Mouse (Mus musculus): ENCODE measurements around the gene Minos1. TPM values are rescaled to one million over a fixed set of nuclear protein-coding genes. Genes with fewer than 3 reads are reported as not detected.
A peak's percentile ranks its signal among the peaks of the same experiment; 100 is the strongest.

The Minos1 gene
- polyA plus RNA-seq, 1 experiment from 2014 or later: 440 TPM

DNA sequence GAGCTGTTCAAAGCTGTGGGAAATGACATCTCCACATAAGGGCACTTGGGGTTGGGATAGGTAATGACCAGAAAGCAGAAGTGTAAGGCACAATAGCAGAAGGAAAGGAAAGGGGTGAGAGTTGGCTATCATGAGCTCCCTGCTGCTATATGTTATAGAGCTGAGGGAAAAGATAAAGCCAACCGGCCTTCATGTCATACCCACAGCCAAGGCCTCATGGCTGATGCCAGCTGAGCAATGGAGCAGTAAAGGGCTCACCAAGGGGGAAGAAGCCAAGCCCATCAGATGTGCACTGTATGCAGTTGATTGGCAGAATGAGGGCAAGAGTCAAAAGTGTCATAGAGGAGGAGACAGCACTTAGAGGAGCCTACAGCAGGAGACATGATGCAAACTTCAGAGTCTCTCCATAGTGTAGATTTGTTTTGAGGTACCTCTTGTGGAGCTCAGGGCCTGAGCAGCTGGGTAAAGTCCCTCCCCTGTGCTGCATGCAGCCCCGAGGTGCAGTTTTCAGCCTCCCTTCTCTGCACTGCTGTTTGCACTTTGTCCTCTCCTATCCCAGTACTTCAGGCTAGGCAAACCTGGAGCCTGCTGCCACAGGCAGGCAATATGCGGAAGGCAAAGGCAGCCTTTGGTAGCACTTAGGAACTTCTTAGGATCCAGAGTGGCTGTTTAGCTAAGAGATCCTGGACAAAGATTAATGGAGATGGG is 14.4 kb downstream of the Minos1 start:
- Histone ChIP-seq H3K27ac (replicated peaks) (no peak overlapping the region), H3K4me1 (peaks cover 20% of the 10 kb centered on the region), H3K9me3 (replicated peaks) (no peaks in the 10 kb centered on the region), H3K4me3 (replicated peaks) (no peak overlapping the region), H3K9ac (replicated peaks) (no peak overlapping the region), H3K36me3 (no peaks in the 10 kb centered on the region), H3K4me2 (no peak overlapping the region), H3K27me3 (replicated peaks) (no peaks in the 10 kb centered on the region)
- no peak for ATAC-seq (ENCODE audit: low FRiP score)
- 86% methylated on average over 3 of the region's 3 CpGs for WGBS

DNA sequence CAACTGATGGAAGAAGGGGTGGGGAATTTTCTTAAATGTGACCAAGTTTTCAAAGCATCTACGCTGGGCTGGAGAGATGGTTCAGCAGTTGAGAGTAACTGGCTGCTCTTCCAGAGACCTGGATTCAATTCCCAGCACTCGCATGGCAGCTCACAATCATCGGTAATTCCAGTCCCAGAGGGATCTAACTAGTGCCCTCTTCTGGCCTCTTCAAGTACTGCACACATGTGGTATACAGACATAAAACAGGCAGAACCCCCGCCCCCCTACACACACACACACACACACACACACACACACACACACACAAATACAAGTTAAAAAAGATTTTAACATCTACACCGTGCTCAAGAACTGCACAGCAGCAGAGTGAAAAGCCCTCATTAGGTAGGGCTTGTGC is 15.2 kb downstream of the Minos1 start:
- no peaks in the 10 kb centered on the region for H3K9me3 ChIP-seq (replicated peaks)
- 90% methylated on average over 5 of the region's 5 CpGs for WGBS
- no peaks in the 10 kb centered on the region for H3K36me3 ChIP-seq
- H3K9ac ChIP-seq (replicated peaks): no peak overlapping the region
- no peaks in the 10 kb centered on the region for H3K27me3 ChIP-seq (replicated peaks)
- no peak overlapping the region for H3K4me3 ChIP-seq (replicated peaks)
- peaks cover 26% of the 10 kb centered on the region for H3K4me1 ChIP-seq
- H3K4me2 ChIP-seq: no peak overlapping the region
- H3K27ac ChIP-seq (replicated peaks): no peak overlapping the region
- no peak for ATAC-seq (ENCODE audit: low FRiP score)

- 76% methylated on average over 3 of the region's 3 CpGs for WGBS
- Histone ChIP-seq H3K4me3 (replicated peaks) (no peak overlapping the region), H3K27me3 (replicated peaks) (no peaks in the 10 kb centered on the region), H3K9ac (replicated peaks) (no peak overlapping the region), H3K36me3 (no peaks in the 10 kb centered on the region), H3K9me3 (replicated peaks) (no peaks in the 10 kb centered on the region), H3K4me1 (peaks cover 23% of the 10 kb centered on the region), H3K27ac (replicated peaks) (no peak overlapping the region), H3K4me2 (no peak overlapping the region)
- ATAC-seq (ENCODE audit: low FRiP score): no peak
These were observed 18.4 kb downstream of the Minos1 start for GRCm38 (mm10) chr4:139112482-139112881.

- 57% methylated on average over 3 of the region's 3 CpGs for WGBS
- H3K9ac ChIP-seq (replicated peaks): no peak overlapping the region
- H3K9me3 ChIP-seq (replicated peaks): no peaks in the 10 kb centered on the region
- H3K4me2 ChIP-seq: no peak overlapping the region
- H3K36me3 ChIP-seq: no peaks in the 10 kb centered on the region
- ATAC-seq (ENCODE audit: low FRiP score): no peak
- peaks cover 16% of the 10 kb centered on the region for H3K4me1 ChIP-seq
- H3K27ac ChIP-seq (replicated peaks): 0 out of 2 replicates have a peak overlapping the region, but pooled peaks have one; percentile 45
- no peaks in the 10 kb centered on the region for H3K27me3 ChIP-seq (replicated peaks)
- H3K4me3 ChIP-seq (replicated peaks): no peak overlapping the region
These were observed 19.5 kb downstream of the Minos1 start for GRCm38 (mm10) chr4:139111421-139111820.

- H3K4me2 ChIP-seq: no peak overlapping the region
- ATAC-seq (ENCODE audit: low FRiP score): no peak
- 72% methylated on average over 3 of the region's 3 CpGs for WGBS
- no peak overlapping the region for H3K4me3 ChIP-seq (replicated peaks)
- H3K36me3 ChIP-seq: no peaks in the 10 kb centered on the region
- peaks cover 12% of the 10 kb centered on the region for H3K4me1 ChIP-seq
- H3K27ac ChIP-seq (replicated peaks): peak overlapping the region; percentile 45; the same call in 1 of the 2 replicates
- H3K9ac ChIP-seq (replicated peaks): no peak overlapping the region
- H3K9me3 ChIP-seq (replicated peaks): no peaks in the 10 kb centered on the region
- H3K27me3 ChIP-seq (replicated peaks): no peaks in the 10 kb centered on the region
These were observed 20.1 kb downstream of the Minos1 start for GRCm38 (mm10) chr4:139110858-139111257.

GRCm38 (mm10) chr4:139105453-139105852 is 25.5 kb downstream of the Minos1 start:
- peaks cover 12% of the 10 kb centered on the region for H3K4me1 ChIP-seq
- H3K27ac ChIP-seq (replicated peaks): no peak overlapping the region
- no peak overlapping the region for H3K4me3 ChIP-seq (replicated peaks)
- no peak overlapping the region for H3K9ac ChIP-seq (replicated peaks)
- no peak overlapping the region for H3K4me2 ChIP-seq
- no peak for ATAC-seq (ENCODE audit: low FRiP score)
- no peaks in the 10 kb centered on the region for H3K9me3 ChIP-seq (replicated peaks)
- no peaks in the 10 kb centered on the region for H3K27me3 ChIP-seq (replicated peaks)
- H3K36me3 ChIP-seq: peaks cover 27% of the 10 kb centered on the region
- WGBS: 98% methylated on average over 1 of the region's 1 CpGs

DNA sequence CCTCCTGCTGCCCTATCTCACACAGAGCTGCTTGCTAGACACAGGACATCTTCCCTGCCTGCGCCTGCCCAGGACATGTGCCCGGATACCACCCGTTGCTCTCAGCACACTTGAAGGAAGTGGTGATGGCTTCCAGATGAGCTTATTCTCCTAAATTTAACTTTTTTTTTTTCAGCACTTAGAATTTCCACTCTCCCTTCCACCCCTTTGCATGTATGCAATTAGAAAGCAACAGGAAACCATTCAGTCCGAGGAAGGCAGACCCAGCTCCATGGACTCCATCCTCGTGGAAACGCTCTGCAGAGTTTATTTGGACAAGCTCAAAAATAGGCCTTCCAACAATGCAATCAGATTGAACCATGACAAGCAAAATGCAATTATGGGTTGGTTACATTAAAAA is 29.4 kb downstream of the Minos1 start:
- no peaks in the 10 kb centered on the region for H3K27me3 ChIP-seq (replicated peaks)
- peaks cover 12% of the 10 kb centered on the region for H3K4me1 ChIP-seq
- H3K27ac ChIP-seq (replicated peaks): no peak overlapping the region
- ATAC-seq (ENCODE audit: low FRiP score): no peak
- peaks cover 27% of the 10 kb centered on the region for H3K36me3 ChIP-seq
- H3K9me3 ChIP-seq (replicated peaks): no peaks in the 10 kb centered on the region
- no peak overlapping the region for H3K9ac ChIP-seq (replicated peaks)
- H3K4me2 ChIP-seq: no peak overlapping the region
- H3K4me3 ChIP-seq (replicated peaks): no peak overlapping the region
- WGBS: 88% methylated on average over 6 of the region's 6 CpGs

DNA sequence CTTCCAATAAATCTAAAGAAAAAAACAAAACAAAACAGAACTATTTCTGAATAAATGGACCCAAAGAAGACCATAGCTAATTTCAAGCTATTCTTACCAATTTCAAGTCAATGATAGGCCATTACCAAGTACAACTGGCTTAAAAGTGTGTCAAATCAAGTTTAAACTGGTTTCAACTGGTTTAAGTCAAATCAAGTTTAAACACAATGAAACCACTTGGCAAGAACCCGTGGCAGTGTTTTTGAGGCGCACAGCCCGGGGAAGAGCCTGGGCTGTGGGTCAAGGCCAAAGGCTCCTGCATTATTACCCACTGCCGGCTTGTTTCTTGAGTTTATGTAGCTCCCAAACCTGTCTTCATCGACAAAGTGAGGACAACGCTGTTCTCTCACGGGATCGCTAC is 30.6 kb downstream of the Minos1 start:
- Histone ChIP-seq H3K4me3 (replicated peaks) (no peak overlapping the region), H3K9me3 (replicated peaks) (no peaks in the 10 kb centered on the region), H3K9ac (replicated peaks) (no peak overlapping the region), H3K27ac (replicated peaks) (no peak overlapping the region), H3K36me3 (peaks cover 27% of the 10 kb centered on the region), H3K27me3 (replicated peaks) (no peaks in the 10 kb centered on the region), H3K4me2 (no peak overlapping the region), H3K4me1 (peaks cover 14% of the 10 kb centered on the region)
- 82% methylated on average over 8 of the region's 8 CpGs for WGBS
- no peak for ATAC-seq (ENCODE audit: low FRiP score)

GRCm38 (mm10) chr4:139096201-139096600 is 34.7 kb downstream of the Minos1 start:
- Histone ChIP-seq H3K4me1 (peaks cover 25% of the 10 kb centered on the region), H3K4me2 (no peak overlapping the region), H3K27ac (replicated peaks) (no peak overlapping the region), H3K36me3 (0 out of 2 replicates have a peak, but pooled peaks cover 2% of the 10 kb centered on the region), H3K4me3 (replicated peaks) (no peak overlapping the region), H3K9ac (replicated peaks) (no peak overlapping the region), H3K9me3 (replicated peaks) (no peaks in the 10 kb centered on the region), H3K27me3 (replicated peaks) (peaks cover 32% of the 10 kb centered on the region)
- ATAC-seq (ENCODE audit: low FRiP score): no peak
- WGBS: 76% methylated on average over 5 of the region's 5 CpGs

DNA sequence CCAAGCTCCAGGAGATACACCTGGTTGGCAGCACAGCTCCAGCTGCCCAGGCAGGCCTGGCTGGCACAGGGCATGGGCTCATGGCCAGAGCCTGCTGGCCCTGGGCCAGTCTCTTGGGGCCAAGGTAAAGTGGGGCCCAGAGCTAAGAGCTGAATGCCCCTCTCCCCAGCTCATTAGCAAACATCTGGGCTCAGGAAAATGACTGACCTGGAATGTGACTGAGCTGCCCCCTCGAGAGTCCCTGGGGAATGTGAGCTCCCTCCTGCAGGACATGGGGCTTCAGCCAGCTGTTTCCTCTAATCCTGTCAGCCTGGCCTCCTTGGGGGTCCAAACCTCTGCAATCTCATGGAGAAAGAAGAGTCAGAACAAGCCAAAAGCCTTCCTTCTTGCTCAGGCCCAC is 35.5 kb downstream of the Minos1 start:
- no peak for ATAC-seq (ENCODE audit: low FRiP score)
- Histone ChIP-seq H3K4me1 (peaks cover 33% of the 10 kb centered on the region), H3K4me2 (no peak overlapping the region), H3K4me3 (replicated peaks) (no peak overlapping the region), H3K9me3 (replicated peaks) (no peaks in the 10 kb centered on the region), H3K27ac (replicated peaks) (no peak overlapping the region), H3K9ac (replicated peaks) (no peak overlapping the region), H3K36me3 (no peaks in the 10 kb centered on the region), H3K27me3 (replicated peaks) (peaks cover 40% of the 10 kb centered on the region)
- 57% methylated on average over 1 of the region's 1 CpGs for WGBS

- ATAC-seq (ENCODE audit: low FRiP score): no peak
- H3K9ac ChIP-seq (replicated peaks): peak overlapping the region; percentile 63
- H3K4me2 ChIP-seq: peak overlapping the region; percentile 93
- WGBS: 18% methylated on average over 13 of the region's 13 CpGs
- H3K4me3 ChIP-seq (replicated peaks): peak overlapping the region; percentile 55
- H3K9me3 ChIP-seq (replicated peaks): no peaks in the 10 kb centered on the region
- H3K36me3 ChIP-seq: no peaks in the 10 kb centered on the region
- peaks cover 43% of the 10 kb centered on the region for H3K27me3 ChIP-seq (replicated peaks)
- H3K27ac ChIP-seq (replicated peaks): peak overlapping the region; percentile 78; the same call in 1 of the 2 replicates
- peaks cover 33% of the 10 kb centered on the region for H3K4me1 ChIP-seq
These were observed 37.8 kb downstream of the Minos1 start for GRCm38 (mm10) chr4:139093196-139093530.

GRCm38 (mm10) chr4:139092356-139093195 is 38.3 kb downstream of the Minos1 start, which contains the start of gene Nbl1:
Gene Nbl1 (minus strand): TSS chr4:139092993.
- peaks cover 43% of the 10 kb centered on the region for H3K27me3 ChIP-seq (replicated peaks)
- ATAC-seq (ENCODE audit: low FRiP score): no peak
- under 1% methylated on average over 65 of the region's 105 CpGs for WGBS
- H3K4me1 ChIP-seq: peaks cover 33% of the 10 kb centered on the region
- H3K9me3 ChIP-seq (replicated peaks): no peaks in the 10 kb centered on the region
- H3K36me3 ChIP-seq: no peaks in the 10 kb centered on the region
- peak within 1 kb of the TSS; percentile 55 for H3K4me3 ChIP-seq (replicated peaks)
- H3K27ac ChIP-seq (replicated peaks): peak within 1 kb of the TSS; percentile 78
- H3K4me2 ChIP-seq: peak within 1 kb of the TSS; percentile 93
- H3K9ac ChIP-seq (replicated peaks): peak within 1 kb of the TSS; percentile 63

Measured in neural tube, embryonic 15.5 days (tissue).